Mouse (Mus musculus) kidney, adult 18-20 months (tissue): Measurements from ENCODE around the gene Cops3.
A peak's percentile ranks its signal among the peaks of the same experiment; 100 is the strongest.

Source experiments
- DNase-seq: peaks from one replicate; pipeline ENCODE4 v3.0.0; 2021

Gene Cops3

GRCm38 (mm10) chr11:59810480-59811158 is 29.0 kb downstream of the Cops3 start:
- no peak for DNase-seq

GRCm38 (mm10) chr11:59809670-59810474 is 29.8 kb downstream of the Cops3 start, which contains the start of gene Flcn:
Gene Flcn, minus strand, starts transcription at chr11:59810016.
- DNase-seq, result peak; percentile 93

GRCm38 (mm10) chr11:59809071-59809669 is 30.5 kb downstream of the Cops3 start:
- no peak for DNase-seq

- DNase-seq, result no peak
Observed at GRCm38 (mm10) chr11:59808170-59808960, 31.3 kb downstream of the Cops3 start.

- DNase-seq, result no peak
Observed at GRCm38 (mm10) chr11:59805656-59806055, 34.0 kb downstream of the Cops3 start.

- DNase-seq, result no peak
Observed at GRCm38 (mm10) chr11:59805256-59805655, 34.4 kb downstream of the Cops3 start.

GRCm38 (mm10) chr11:59804409-59805110 is 35.1 kb downstream of the Cops3 start:
- DNase-seq, result no peak

- no peak for DNase-seq
Observed at GRCm38 (mm10) chr11:59803516-59803915, 36.1 kb downstream of the Cops3 start.

- DNase-seq, result no peak
Observed at GRCm38 (mm10) chr11:59801881-59802280, 37.8 kb downstream of the Cops3 start.

- DNase-seq, result no peak
Observed at GRCm38 (mm10) chr11:59800412-59800811, 39.2 kb downstream of the Cops3 start.

GRCm38 (mm10) chr11:59793390-59793789 is 46.2 kb downstream of the Cops3 start:
- DNase-seq, result no peak

- no peak for DNase-seq
Observed at GRCm38 (mm10) chr11:59789311-59789710, 50.3 kb downstream of the Cops3 start.

- DNase-seq, result peak; percentile 61
Observed at GRCm38 (mm10) chr11:59787199-59787781, 52.3 kb downstream of the Cops3 start, which contains the start of gene Pld6. Gene Pld6, minus strand, starts transcription at chr11:59787645.

GRCm38 (mm10) chr11:59786444-59787198 is 53.0 kb downstream of the Cops3 start:
- DNase-seq, result no peak

- DNase-seq, result no peak
Observed at GRCm38 (mm10) chr11:59783591-59783990, 56.0 kb downstream of the Cops3 start.

- no peak for DNase-seq
Observed at GRCm38 (mm10) chr11:59782091-59782590, 57.5 kb downstream of the Cops3 start.

GRCm38 (mm10) chr11:59780241-59780640 is 59.4 kb downstream of the Cops3 start:
- no peak for DNase-seq

- DNase-seq, result no peak
Observed at GRCm38 (mm10) chr11:59779406-59779805, 60.2 kb downstream of the Cops3 start.

- DNase-seq, result no peak
Observed at GRCm38 (mm10) chr11:59778874-59779223, 60.8 kb downstream of the Cops3 start.

GRCm38 (mm10) chr11:59778181-59778873 is 61.3 kb downstream of the Cops3 start:
- DNase-seq, result peak; percentile 76
